15 mouse cellular contexts compared by ENCODE assay signal in the genomic region with DNA sequence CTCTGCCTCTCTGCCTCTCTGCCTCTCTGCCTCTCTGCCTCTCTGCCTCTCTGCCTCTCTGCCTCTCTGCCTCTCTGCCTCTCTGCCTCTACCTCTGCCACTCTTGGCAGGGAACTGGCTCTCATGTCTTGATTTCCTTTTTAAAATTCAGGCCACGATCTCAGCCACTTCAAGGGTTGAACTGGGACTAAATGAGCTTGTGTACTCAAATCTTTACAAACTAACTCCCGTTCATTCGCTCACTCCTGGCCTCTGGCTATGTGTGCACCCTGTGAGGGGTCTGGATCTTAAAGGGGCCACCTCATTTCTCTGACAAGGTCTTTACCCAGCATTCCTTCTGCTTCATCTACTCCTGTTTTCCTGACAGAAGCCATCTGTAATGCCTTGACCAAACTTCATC. TPM values are rescaled to one million over a fixed set of nuclear protein-coding genes. Genes with fewer than 3 reads are reported as not detected.
DNase-seq lines count a peak whose midpoint lies in the region; ATAC-seq and TF ChIP-seq lines count a peak whose summit lies in the region.
"Had no signal": no experiment of that assay in that cellular context is flagged by ENCODE, and none has a peak within 500 bp of the region (broad histone marks: within the 10 kb centered on the region; RNA-seq: fewer than 3 reads in every experiment).

No protein-coding gene starts in this region.

- no peak overlapping the region for H3K4me2 ChIP-seq in midbrain, embryonic 15.5 days
- H3K4me2 ChIP-seq: embryonic facial prominence, embryonic 13.5 days; heart, embryonic 13.5 days; liver, embryonic 13.5 days had no signal

- ATAC-seq in midbrain, embryonic 15.5 days (replicated peaks) = peak; percentile 74
- no peak for ATAC-seq in monocyte, adult 5-6 weeks (replicated peaks; ENCODE audit: insufficient number of reproducible peaks, low FRiP score, low TSS enrichment, poor library complexity, severe bottlenecking)
- no peak for ATAC-seq in cerebellum, adult (ENCODE audit: insufficient number of reproducible peaks, low FRiP score, low TSS enrichment)

- no peaks in the 10 kb centered on the region; the same call in 1 of the 2 replicates for H3K4me1 ChIP-seq in cortical plate, adult 2 months (ENCODE audit: control insufficient read depth, insufficient read depth, low read length)
- H3K4me1 ChIP-seq in hindbrain, embryonic 10.5 days (replicated peaks) = peaks cover 46% of the 10 kb centered on the region
- peaks cover 30% of the 10 kb centered on the region for H3K4me1 ChIP-seq in midbrain, embryonic 15.5 days
- H3K4me1 ChIP-seq: heart, embryonic 13.5 days; liver, embryonic 13.5 days had no signal

- H3K27ac ChIP-seq in cortical plate, adult 2 months (ENCODE audit: insufficient read depth, low read length) = peak overlapping the region; percentile 43
- H3K27ac ChIP-seq in hindbrain, embryonic 10.5 days = peak overlapping the region; percentile 71
- peak overlapping the region; percentile 55 for H3K27ac ChIP-seq in midbrain, embryonic 15.5 days
- H3K27ac ChIP-seq: embryonic facial prominence, embryonic 13.5 days; heart, embryonic 13.5 days; liver, embryonic 13.5 days had no signal

- 0 out of 2 replicates have a peak, but pooled peaks cover 3% of the 10 kb centered on the region for H3K27me3 ChIP-seq in hindbrain, embryonic 10.5 days (ENCODE audit: insufficient read depth, poor library complexity, severe bottlenecking)
- H3K27me3 ChIP-seq in midbrain, embryonic 15.5 days (replicated peaks) = no peaks in the 10 kb centered on the region
- H3K27me3 ChIP-seq: liver, embryonic 13.5 days had no signal

- WGBS in hindbrain, embryonic 10.5 days = 27% methylated on average over 3 of the region's 3 CpGs
- 6% methylated on average over 3 of the region's 3 CpGs for WGBS in midbrain, embryonic 15.5 days

- TF ChIP-seq CTCF in cortical plate, adult 2 months (IDR thresholded peaks at IDR 0.05; ENCODE audit: extremely low read depth, insufficient read depth, low read length) = no peak

- TF ChIP-seq POLR2A in cortical plate, adult 2 months (IDR thresholded peaks at IDR 0.05; ENCODE audit: extremely low read depth, insufficient read depth, low read length) = no peak

- no peak overlapping the region for H3K9ac ChIP-seq in midbrain, embryonic 15.5 days
- H3K9ac ChIP-seq: embryonic facial prominence, embryonic 13.5 days; heart, embryonic 13.5 days; liver, embryonic 13.5 days had no signal

- H3K36me3 ChIP-seq in hindbrain, embryonic 10.5 days = no peaks in the 10 kb centered on the region
- 0 out of 2 replicates have a peak, but pooled peaks cover 8% of the 10 kb centered on the region for H3K36me3 ChIP-seq in midbrain, embryonic 15.5 days (replicated peaks)
- H3K36me3 ChIP-seq: embryonic facial prominence, embryonic 13.5 days; heart, embryonic 13.5 days; liver, embryonic 13.5 days had no signal

- DNase-seq in kidney, adult 8-10 months = peak; percentile 8 to 50
- no peak for DNase-seq in kidney, postnatal 25 days
- DNase-seq in hindbrain, embryonic 10.5 days (ENCODE audit: low spot score) = no peak
- DNase-seq in ovary, postnatal 14 days (ENCODE audit: low spot score) = no peak
- DNase-seq: liver, embryonic 13.5 days; thymus, adult 2 months had no signal

- no peaks in the 10 kb centered on the region for H3K9me3 ChIP-seq in hindbrain, embryonic 10.5 days
- no peaks in the 10 kb centered on the region for H3K9me3 ChIP-seq in midbrain, embryonic 15.5 days
- H3K9me3 ChIP-seq: embryonic facial prominence, embryonic 13.5 days; heart, embryonic 13.5 days; liver, embryonic 13.5 days had no signal

- H3K4me3 ChIP-seq in cortical plate, adult 2 months (ENCODE audit: insufficient read depth, low read length) = no peak overlapping the region
- no peak overlapping the region for H3K4me3 ChIP-seq in hindbrain, embryonic 10.5 days
- no peak overlapping the region for H3K4me3 ChIP-seq in midbrain, embryonic 15.5 days
- H3K4me3 ChIP-seq: embryonic facial prominence, embryonic 13.5 days; heart, embryonic 13.5 days; liver, embryonic 13.5 days had no signal

RNA-seq across cellular contexts. Expression of a gene that starts 18.6 kb away (rescaled TPM):
- polyA plus RNA-seq in cortical plate, adult 2 months (2012; rRNA removed) = not detected in 2 replicates
- not detected in 2 replicates for polyA plus RNA-seq in hindbrain, embryonic 10.5 days (2016; fragmentation: Nextera tagmentation; extraction: Ambion mirVana)
- 0.30 TPM in 1 of 2 replicates, not detected in the other for polyA plus RNA-seq in midbrain, embryonic 15.5 days (2015; fragmentation: Nextera tagmentation; extraction: Ambion mirVana)
- not detected in 3 replicates for total RNA-seq in monocyte, adult 5-6 weeks (2017)
- total RNA-seq: adrenal gland, adult 18-20 months had no signal
- polyA plus RNA-seq: C2C12; embryonic facial prominence, embryonic 13.5 days; heart, embryonic 13.5 days; intestine, embryonic 14.5 days; liver, embryonic 13.5 days; thymus, adult 2 months had no signal

RNA-seq across cellular contexts. Expression of a gene that starts 29.8 kb away (rescaled TPM):
- polyA plus RNA-seq in cortical plate, adult 2 months (2012; rRNA removed) = 25.9 and 26.4 TPM in 2 replicates
- 2.4 and 5.8 TPM in 2 replicates for polyA plus RNA-seq in hindbrain, embryonic 10.5 days (2016; fragmentation: Nextera tagmentation; extraction: Ambion mirVana)
- polyA plus RNA-seq in midbrain, embryonic 15.5 days (2015; fragmentation: Nextera tagmentation; extraction: Ambion mirVana) = 49.0 and 50.7 TPM in 2 replicates
- not detected in 3 replicates for total RNA-seq in monocyte, adult 5-6 weeks (2017)

Comparison
In these comparisons a context has a peak if more than half of its experiments do, and no peak if none do; other contexts are left out.
1. DNase-seq: peak in kidney, adult 8-10 months (2 of 2); none in kidney, postnatal 25 days (0 of 2), hindbrain, embryonic 10.5 days (single experiment) and ovary, postnatal 14 days (single experiment).
2. Peak in every context shown above with its lines, with median percentiles within 50 percentile points of each other: H3K27ac ChIP-seq.